Mouse (Mus musculus) lung, embryonic 16.5 days (tissue): ENCODE data around the gene Taar7e. TPM values are rescaled to one million over a fixed set of nuclear protein-coding genes. Genes with fewer than 3 reads are reported as not detected.

ENCODE experiments used
- ATAC-seq: fragments of 200-750 bp; cut with Nextera tagmentation; 2 replicates; pipeline ENCODE4 v1.8.0; 2017; ENCODE audit warnings: low read depth, mild to moderate bottlenecking, moderate library complexity
- H3K27ac ChIP-seq: fragments of 300-500 bp; sonication (generic); 2 replicates; pipeline ENCODE4 v1.5.1; 2014; ENCODE audit warnings: mild to moderate bottlenecking, control low read depth, low read length
- H3K27me3 ChIP-seq: fragments of 300-500 bp; sonication (generic); 2 replicates; pipeline ENCODE4 v1.6.1; 2014; ENCODE audit warnings: low read depth, low read length, mixed read lengths; ENCODE audit not compliant: control insufficient read depth, insufficient read depth
- H3K36me3 ChIP-seq: fragments of 300-500 bp; sonication (generic); 2 replicates; pipeline ENCODE4 v1.6.1; 2014; ENCODE audit warnings: low read length; ENCODE audit not compliant: control insufficient read depth, insufficient read depth
- H3K4me1 ChIP-seq: fragments of 300-500 bp; sonication (generic); replicated peaks from 2 replicates; pipeline ENCODE4 v1.6.1; 2014; ENCODE audit warnings: low read length, mixed read lengths; ENCODE audit not compliant: control insufficient read depth, insufficient read depth
- H3K4me2 ChIP-seq: fragments of 300-500 bp; sonication (generic); 2 replicates; pipeline ENCODE4 v1.6.1; 2014; ENCODE audit warnings: low read depth, low read length, control low read depth
- H3K4me3 ChIP-seq: fragments of 300-500 bp; sonication (generic); 2 replicates; pipeline ENCODE4 v1.5.1; 2014; ENCODE audit warnings: mild to moderate bottlenecking, low read length, control low read depth
- H3K9ac ChIP-seq: fragments of 300-500 bp; sonication (generic); 2 replicates; pipeline ENCODE4 v1.6.1; 2014; ENCODE audit warnings: low read length, control low read depth
- H3K9me3 ChIP-seq: fragments of 300-500 bp; sonication (generic); 2 replicates; pipeline ENCODE4 v1.6.1; 2016; ENCODE audit warnings: low read length; ENCODE audit not compliant: control insufficient read depth
- WGBS: fragments of 180-500 bp; shearing (Covaris S2); extraction: QIAGEN DNeasy Blood & Tissue Kit; methylation state at CpG from one replicate; pipeline ENCODE4 v1.1.7; 2014; 5-methylcytosine and 5-hydroxymethylcytosine counted together
- polyA plus RNA-seq: library from polyadenylated mRNA; unstranded; fragments of >200 nt; fragmentation: Nextera tagmentation; extraction: Ambion mirVana; gene quantifications from 2 replicates; pipeline ENCODE4 v1.2.1, GENCODE M21; 2015

The Taar7e gene
- not detected in 2 replicates for polyA plus RNA-seq

- no peak within 1 kb of the TSS for H3K4me2 ChIP-seq
- H3K9ac ChIP-seq: no peak within 1 kb of the TSS
- H3K27me3 ChIP-seq: no peaks in the 10 kb centered on the region
- H3K27ac ChIP-seq: no peak within 1 kb of the TSS
- no peak for ATAC-seq
- H3K4me1 ChIP-seq: no peaks in the 10 kb centered on the region
- no peak within 1 kb of the TSS for H3K4me3 ChIP-seq
- H3K36me3 ChIP-seq: no peaks in the 10 kb centered on the region
- WGBS: 86% methylated on average over 2 of the region's 2 CpGs
- no peaks in the 10 kb centered on the region for H3K9me3 ChIP-seq
Measured at GRCm38 (mm10) chr10:24037314-24037713, at the start of gene Taar7e. Gene Taar7e, plus strand, starts transcription at chr10:24037614.

- H3K4me1 ChIP-seq: no peaks in the 10 kb centered on the region
- no peaks in the 10 kb centered on the region for H3K27me3 ChIP-seq
- ATAC-seq: no peak
- no peaks in the 10 kb centered on the region for H3K36me3 ChIP-seq
- 83% methylated on average over 3 of the region's 3 CpGs for WGBS
- no peak within 1 kb of the TSS for H3K9ac ChIP-seq
- H3K27ac ChIP-seq: no peak within 1 kb of the TSS
- no peaks in the 10 kb centered on the region for H3K9me3 ChIP-seq
- no peak within 1 kb of the TSS for H3K4me3 ChIP-seq
- no peak within 1 kb of the TSS for H3K4me2 ChIP-seq
Measured at GRCm38 (mm10) chr10:23993381-23993780, 44.0 kb upstream of the Taar7e start, which contains the start of gene Taar7a. Gene Taar7a, minus strand, starts transcription at chr10:23993481.

DNA sequence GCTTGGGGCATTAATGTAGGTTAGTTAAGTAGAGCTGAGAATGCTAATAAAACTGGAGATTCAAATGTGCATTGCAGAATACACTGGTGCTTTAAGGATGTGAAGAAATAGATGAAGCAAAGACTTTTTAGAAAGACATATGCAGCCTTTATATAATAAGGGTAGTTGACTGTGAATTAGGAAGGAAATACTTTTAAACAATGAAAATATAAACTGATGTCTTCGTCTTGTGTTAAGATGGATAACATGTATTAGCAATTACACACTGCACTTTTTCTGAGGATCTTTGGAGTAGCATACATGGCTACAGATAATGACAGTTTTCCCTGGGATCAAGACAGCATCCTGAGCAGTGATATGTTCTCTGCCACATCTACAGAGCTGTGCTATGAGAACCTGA is 37.8 kb upstream of the Taar7e start, which contains the start of gene Taar7b:
Gene Taar7b (plus strand): TSS at position 301 of the 400 bp plus-strand sequence.
- Histone ChIP-seq H3K27me3 (no peaks in the 10 kb centered on the region), H3K9me3 (no peaks in the 10 kb centered on the region), H3K9ac (no peak within 1 kb of the TSS), H3K4me2 (no peak within 1 kb of the TSS), H3K36me3 (no peaks in the 10 kb centered on the region), H3K4me3 (no peak within 1 kb of the TSS), H3K27ac (no peak within 1 kb of the TSS), H3K4me1 (no peaks in the 10 kb centered on the region)
- no peak for ATAC-seq
- 64% methylated on average over 1 of the region's 1 CpGs for WGBS

GRCm38 (mm10) chr10:24006442-24006841 is 31.0 kb upstream of the Taar7e start:
- H3K9ac ChIP-seq: no peak overlapping the region
- H3K4me2 ChIP-seq: no peak overlapping the region
- ATAC-seq: no peak
- no peak overlapping the region for H3K27ac ChIP-seq
- no peaks in the 10 kb centered on the region for H3K4me1 ChIP-seq
- H3K36me3 ChIP-seq: no peaks in the 10 kb centered on the region
- H3K9me3 ChIP-seq: no peaks in the 10 kb centered on the region
- WGBS: 56% methylated on average over 1 of the region's 1 CpGs
- no peak overlapping the region for H3K4me3 ChIP-seq
- H3K27me3 ChIP-seq: no peaks in the 10 kb centered on the region

DNA sequence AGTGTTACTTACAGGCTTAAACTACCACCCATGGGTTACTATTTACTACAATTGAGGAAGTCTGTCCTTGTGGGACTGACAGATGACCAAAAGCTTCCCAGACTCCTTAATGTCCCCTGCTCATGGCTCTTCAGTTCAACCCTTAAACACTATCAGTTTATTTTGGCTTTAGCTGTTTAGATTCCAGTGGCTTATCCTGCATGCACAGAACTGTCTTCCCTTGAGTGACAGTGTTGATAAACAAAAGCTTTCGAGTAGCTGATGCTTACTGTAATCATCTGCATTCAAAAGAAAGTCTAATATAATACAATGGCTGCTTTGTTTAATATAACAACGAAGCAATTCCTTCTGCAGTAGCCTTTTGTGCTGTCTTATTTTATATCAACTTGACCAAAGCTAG is 30.4 kb upstream of the Taar7e start:
- no peak overlapping the region for H3K4me2 ChIP-seq
- no peaks in the 10 kb centered on the region for H3K4me1 ChIP-seq
- no peaks in the 10 kb centered on the region for H3K9me3 ChIP-seq
- 22% methylated on average over 2 of the region's 2 CpGs for WGBS
- H3K36me3 ChIP-seq: no peaks in the 10 kb centered on the region
- H3K27ac ChIP-seq: no peak overlapping the region
- no peak overlapping the region for H3K4me3 ChIP-seq
- H3K27me3 ChIP-seq: no peaks in the 10 kb centered on the region
- ATAC-seq: no peak
- no peak overlapping the region for H3K9ac ChIP-seq

GRCm38 (mm10) chr10:24008143-24008542 is 29.3 kb upstream of the Taar7e start:
- Histone ChIP-seq H3K4me3 (no peak overlapping the region), H3K4me1 (no peaks in the 10 kb centered on the region), H3K27ac (no peak overlapping the region), H3K9me3 (no peaks in the 10 kb centered on the region), H3K9ac (no peak overlapping the region), H3K36me3 (no peaks in the 10 kb centered on the region), H3K4me2 (no peak overlapping the region), H3K27me3 (no peaks in the 10 kb centered on the region)
- WGBS: 79% methylated on average over 1 of the region's 1 CpGs
- no peak for ATAC-seq

GRCm38 (mm10) chr10:24026922-24027321 is 10.5 kb upstream of the Taar7e start, which contains the start of gene Taar7d:
Gene Taar7d, plus strand, starts transcription at chr10:24027222.
- no peak within 1 kb of the TSS for H3K4me2 ChIP-seq
- no peaks in the 10 kb centered on the region for H3K27me3 ChIP-seq
- H3K9me3 ChIP-seq: no peaks in the 10 kb centered on the region
- no peak within 1 kb of the TSS for H3K27ac ChIP-seq
- ATAC-seq: no peak
- H3K36me3 ChIP-seq: no peaks in the 10 kb centered on the region
- no peaks in the 10 kb centered on the region for H3K4me1 ChIP-seq
- no peak within 1 kb of the TSS for H3K9ac ChIP-seq
- no peak within 1 kb of the TSS for H3K4me3 ChIP-seq

DNA sequence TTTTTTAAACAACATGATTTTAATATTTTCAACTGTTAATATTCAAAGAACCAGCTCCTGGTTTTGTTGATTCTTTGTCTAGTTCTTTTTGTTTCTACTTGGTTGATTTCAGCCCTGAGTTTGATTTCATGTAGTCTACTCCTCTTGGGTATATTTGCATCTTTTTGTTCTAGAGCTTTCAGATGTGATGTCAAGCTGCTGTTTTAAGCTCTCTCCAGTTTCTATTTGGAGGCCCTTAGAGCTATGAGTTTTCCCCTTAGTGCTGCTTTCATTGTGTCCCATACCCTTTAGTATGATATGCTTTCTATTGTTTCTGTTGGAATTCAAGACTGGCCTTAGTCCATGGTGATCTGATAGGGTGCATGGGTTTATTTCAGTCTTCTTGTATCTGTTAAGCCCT is 6.1 kb upstream of the Taar7e start:
- Histone ChIP-seq H3K36me3 (no peaks in the 10 kb centered on the region), H3K9me3 (no peaks in the 10 kb centered on the region), H3K4me3 (no peak overlapping the region), H3K27me3 (no peaks in the 10 kb centered on the region), H3K4me1 (no peaks in the 10 kb centered on the region), H3K9ac (no peak overlapping the region), H3K27ac (no peak overlapping the region), H3K4me2 (no peak overlapping the region)
- ATAC-seq: no peak

DNA sequence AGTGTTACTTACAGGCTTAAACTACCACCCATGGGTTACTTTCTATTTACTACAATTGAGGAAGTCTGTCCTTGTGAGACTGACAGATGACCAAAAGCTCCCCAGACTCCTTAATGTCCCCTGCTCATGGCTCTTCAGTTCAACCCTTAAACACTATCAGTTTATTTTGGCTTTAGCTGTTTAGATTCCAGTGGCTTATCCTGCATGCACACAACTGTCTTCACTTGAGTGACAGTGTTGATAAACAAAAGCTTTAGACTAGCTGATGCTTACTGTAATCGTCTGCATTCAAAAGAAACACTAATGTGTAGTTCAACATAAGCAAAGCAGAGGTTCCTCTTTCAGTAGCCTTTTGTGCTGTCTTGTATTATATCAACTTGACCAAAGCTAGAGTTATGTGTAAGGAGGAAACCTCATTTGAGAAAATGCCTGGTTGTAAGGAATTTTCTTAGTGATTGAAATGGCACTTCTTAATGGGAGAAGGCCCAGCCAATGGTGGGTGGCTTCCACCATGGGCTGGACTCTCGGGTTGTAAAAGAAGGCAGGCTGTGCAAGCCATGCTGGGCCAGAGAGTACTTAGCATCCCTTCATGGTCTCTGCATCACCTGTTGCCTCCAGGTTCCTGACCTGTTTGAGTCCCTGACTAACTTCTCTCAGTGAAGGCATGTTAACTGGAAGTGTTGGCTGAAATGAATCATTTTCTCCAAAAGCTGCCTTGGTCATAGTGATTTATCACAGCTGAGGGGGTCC is 2.9 kb downstream of the Taar7e start:
- no peak overlapping the region for H3K4me2 ChIP-seq
- H3K4me3 ChIP-seq: no peak overlapping the region
- H3K9ac ChIP-seq: no peak overlapping the region
- no peaks in the 10 kb centered on the region for H3K9me3 ChIP-seq
- 46% methylated on average over 2 of the region's 2 CpGs for WGBS
- no peaks in the 10 kb centered on the region for H3K4me1 ChIP-seq
- no peaks in the 10 kb centered on the region for H3K27me3 ChIP-seq
- no peaks in the 10 kb centered on the region for H3K36me3 ChIP-seq
- ATAC-seq: no peak
- H3K27ac ChIP-seq: no peak overlapping the region
